In the genomic region with DNA sequence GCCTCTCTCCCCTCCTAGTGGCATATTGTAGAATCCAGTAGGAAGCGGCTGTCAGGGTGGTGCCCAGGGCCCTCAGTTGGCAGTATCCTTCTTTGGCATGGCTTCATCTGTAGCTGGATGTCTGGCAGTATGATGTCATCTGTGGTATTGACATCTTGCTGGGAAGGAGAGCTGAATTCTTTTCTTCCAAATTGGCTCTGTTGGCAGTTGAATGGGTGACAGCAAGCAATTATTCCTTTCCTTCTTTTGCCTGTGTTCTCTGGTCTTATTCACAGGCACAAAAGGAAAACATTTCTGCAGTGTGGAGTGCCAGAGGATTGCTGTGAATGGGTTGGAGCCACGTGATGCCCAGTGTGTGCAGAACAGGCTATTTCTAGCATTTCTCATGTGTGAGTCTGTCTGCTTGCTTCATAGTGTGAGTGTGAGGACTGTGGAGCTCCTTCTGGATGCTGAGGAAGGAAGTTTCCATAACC, we compare ENCODE assay signal across 8 mouse cellular contexts.
A peak's percentile ranks its signal among the peaks of the same experiment; 100 is the strongest.
DNase-seq lines count a peak whose midpoint lies in the region; ATAC-seq and TF ChIP-seq lines count a peak whose summit lies in the region.

No protein-coding gene starts in this region.

- WGBS in midbrain, embryonic 15.5 days: 24% methylated on average over 2 of the region's 2 CpGs

- H3ac ChIP-seq in C2C12 (ENCODE audit: control insufficient read depth, insufficient read length, low read depth): no peak overlapping the region

- peaks cover 3% of the 10 kb centered on the region for H3K27me3 ChIP-seq in C2C12 (ENCODE audit: control insufficient read depth, insufficient read depth, insufficient read length)
- no peaks in the 10 kb centered on the region for H3K27me3 ChIP-seq in midbrain, embryonic 15.5 days (replicated peaks)

- intact Hi-C loops in left cerebral cortex, adult 2 months (cut with DNase I): loop anchor here (10.0 kb wide), 1 partner anchor 338 kb away; no protein-coding TSS in a partner anchor

- no peak for TF ChIP-seq CTCF in C2C12 (IDR thresholded peaks at IDR 0.05; ENCODE audit: control insufficient read depth, insufficient read depth, insufficient read length)
- no peak for TF ChIP-seq CTCF in left cerebral cortex, adult 2 months (IDR thresholded peaks at IDR 0.05)

- DNase-seq in cerebellum, adult 9-10 months: peak; percentile 79
- DNase-seq in gastrocnemius, postnatal 25 days: peak; percentile 21
- peak; percentile 31 to 55 for DNase-seq in left cerebral cortex, adult 2 months (ENCODE audit: extremely low spot score in 1 of 2, low spot score in 2 of 2)
- DNase-seq in thymus, postnatal 14 days: no peak
- DNase-seq in ovary, postnatal 10 days (ENCODE audit: low spot score): no peak
- DNase-seq in ovary, postnatal 14 days (ENCODE audit: low spot score): no peak

- H3K27ac ChIP-seq in left cerebral cortex, adult 2 months: no peak overlapping the region
- peak overlapping the region; percentile 1; the same call in 1 of the 2 replicates for H3K27ac ChIP-seq in midbrain, embryonic 15.5 days

- no peaks in the 10 kb centered on the region for H3K36me3 ChIP-seq in C2C12 (ENCODE audit: control insufficient read depth, insufficient read depth)
- H3K36me3 ChIP-seq in midbrain, embryonic 15.5 days (replicated peaks): no peaks in the 10 kb centered on the region

- no peak overlapping the region for H3K4me2 ChIP-seq in midbrain, embryonic 15.5 days

- no peaks in the 10 kb centered on the region for H3K9me3 ChIP-seq in midbrain, embryonic 15.5 days

- peak; percentile 90 for ATAC-seq in midbrain, embryonic 15.5 days (replicated peaks)

- H3K4me3 ChIP-seq in C2C12 (ENCODE audit: insufficient read depth, poor library complexity, severe bottlenecking): no peak overlapping the region
- H3K4me3 ChIP-seq in left cerebral cortex, adult 2 months: no peak overlapping the region
- no peak overlapping the region for H3K4me3 ChIP-seq in midbrain, embryonic 15.5 days

- no peaks in the 10 kb centered on the region for H3K79me3 ChIP-seq in C2C12 (ENCODE audit: low read depth)

- no peak overlapping the region for H3K9ac ChIP-seq in midbrain, embryonic 15.5 days

- no peaks in the 10 kb centered on the region for H3K79me2 ChIP-seq in C2C12 (ENCODE audit: control insufficient read depth, insufficient read depth)

- peaks cover 17% of the 10 kb centered on the region for H3K4me1 ChIP-seq in midbrain, embryonic 15.5 days

TF ChIP-seq in C2C12, 6 proteins besides CTCF, POLR2A, EP300 and RAD21:
- TF ChIP-seq USF1 (IDR thresholded peaks at IDR 0.05; ENCODE audit: low read depth): peak; percentile 57
- TF ChIP-seq MYOG (IDR thresholded peaks at IDR 0.05; ENCODE audit: control insufficient read depth, extremely low read depth, insufficient read length): no peak

Comparison
In these comparisons a context has a peak if more than half of its experiments do, and no peak if none do; other contexts are left out.
1. DNase-seq: peak in cerebellum, adult 9-10 months (single experiment), gastrocnemius, postnatal 25 days (single experiment) and left cerebral cortex, adult 2 months (2 of 2); none in thymus, postnatal 14 days (single experiment), ovary, postnatal 10 days (single experiment) and ovary, postnatal 14 days (single experiment).